Mouse (Mus musculus) frontal cortex, postnatal 10 days (tissue): ENCODE measurements at regions not wholly inside any gene's neighbourhood (a gene's known extent, or its start where the extent isn't known, plus 50 kb on each side); places are given as distances from the start of the nearest gene placed in this dataset.

Experiments
- DNase-seq, 2 experiments: peaks; one replicate each; pipeline ENCODE4 v3.0.0; 2022; ENCODE audit warnings: low spot score in 2 of 2, mixed read lengths in 1 of 2

GRCm38 (mm10) chr12:96617226-96617625 is 925.2 kb downstream of the Flrt2 start:
- DNase-seq, result no peak
